Mouse (Mus musculus) kidney, postnatal 0 days (tissue): ENCODE measurements around the gene Ddx46. TPM values are rescaled to one million over a fixed set of nuclear protein-coding genes. Genes with fewer than 3 reads are reported as not detected.
A peak's percentile ranks its signal among the peaks of the same experiment; 100 is the strongest.
"Not testable (repeated sequence)": the region's sequence is repeated elsewhere in the genome, so short reads cannot be mapped to it uniquely, and the experiment has no call there.

ENCODE experiments used
- ATAC-seq: fragments of 200-750 bp; cut with Nextera tagmentation; replicated peaks from 2 replicates; pipeline ENCODE4 v1.8.0; 2017; ENCODE audit warnings: low read depth, moderate number of reproducible peaks, moderate TSS enrichment, moderate library complexity; ENCODE audit not compliant: low FRiP score
- DNase-seq: peaks from one replicate; pipeline ENCODE4 v3.0.0-alpha.2; 2016; ENCODE audit warnings: low spot score
- H3K27ac ChIP-seq: fragments of 300-500 bp; sonication (generic); 2 replicates; pipeline ENCODE4 v1.5.1; 2014; ENCODE audit warnings: mild to moderate bottlenecking
- H3K27me3 ChIP-seq: fragments of 300-500 bp; sonication (generic); 2 replicates; pipeline ENCODE4 v1.6.1; 2014; ENCODE audit warnings: low read length, mixed read lengths; ENCODE audit not compliant: insufficient read depth
- H3K36me3 ChIP-seq: fragments of 300-500 bp; sonication (generic); 2 replicates; pipeline ENCODE4 v1.6.1; 2014; ENCODE audit warnings: low read length, mixed read lengths; ENCODE audit not compliant: insufficient read depth
- H3K4me1 ChIP-seq: fragments of 300-500 bp; sonication (generic); replicated peaks from 2 replicates; pipeline ENCODE4 v1.6.1; 2014; ENCODE audit warnings: antibody characterized with exemption, low read length, mixed read lengths; ENCODE audit not compliant: insufficient read depth
- H3K4me2 ChIP-seq: fragments of 300-500 bp; sonication (generic); 2 replicates; pipeline ENCODE4 v1.6.1; 2014; ENCODE audit warnings: mild to moderate bottlenecking, low read length, moderate library complexity, mixed read lengths
- H3K4me3 ChIP-seq: fragments of 300-500 bp; sonication (generic); replicated peaks from 2 replicates; pipeline ENCODE4 v1.5.1; 2014; ENCODE audit warnings: low read depth, low read length
- H3K9ac ChIP-seq: fragments of 300-500 bp; sonication (generic); 2 replicates; pipeline ENCODE4 v1.6.1; 2014; ENCODE audit warnings: low read depth, low read length
- H3K9me3 ChIP-seq: fragments of 300-500 bp; sonication (generic); replicated peaks from 2 replicates; pipeline ENCODE4 v1.6.1; 2016; ENCODE audit warnings: low read length, inconsistent platforms, mixed read lengths
- CTCF ChIP-seq: IDR thresholded peaks from 2 replicates; pipeline ENCODE4 v1.5.1; 2016; ENCODE audit warnings: antibody characterized with exemption, low read depth, mild to moderate bottlenecking, moderate library complexity
- WGBS: fragments of 180-500 bp; shearing (Covaris S2); extraction: QIAGEN DNeasy Blood & Tissue Kit; methylation state at CpG from one replicate; pipeline ENCODE4 v1.1.7; 2014; 5-methylcytosine and 5-hydroxymethylcytosine counted together
- polyA plus RNA-seq: library from polyadenylated mRNA; unstranded; fragments of >200 nt; fragmentation: Nextera tagmentation; extraction: Ambion mirVana; gene quantifications from 2 replicates; pipeline ENCODE4 v1.2.1, GENCODE M21; 2015

Gene Ddx46
- polyA plus RNA-seq, 1 experiment from 2014 or later = 28.3 TPM

DNA sequence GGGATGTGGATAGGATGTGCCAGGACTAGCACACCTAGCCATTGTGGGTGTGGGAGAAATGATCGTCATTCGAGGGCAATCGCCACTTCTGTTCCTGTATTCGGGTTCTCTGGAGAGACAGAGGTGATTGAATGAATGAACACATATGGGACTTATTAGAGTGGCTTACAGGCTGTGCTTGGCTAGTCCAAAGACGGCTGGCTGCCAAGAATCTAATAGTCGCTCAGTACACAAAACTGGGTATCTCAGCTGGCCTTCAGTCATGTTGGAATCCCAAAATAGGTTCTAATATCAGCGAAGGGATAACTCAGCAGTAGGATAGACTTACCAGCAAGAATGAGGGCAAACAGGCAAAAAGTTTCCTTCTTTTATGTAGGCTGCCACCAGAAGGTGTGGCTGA, 22.8 kb upstream of the Ddx46 start:
- no peak overlapping the region for H3K9ac ChIP-seq
- H3K27me3 ChIP-seq = no peaks in the 10 kb centered on the region
- no peaks in the 10 kb centered on the region for H3K9me3 ChIP-seq
- H3K4me2 ChIP-seq = no peak overlapping the region
- H3K27ac ChIP-seq = no peak overlapping the region
- no peak overlapping the region for H3K4me3 ChIP-seq
- H3K4me1 ChIP-seq = no peaks in the 10 kb centered on the region
- 88% methylated on average over 7 of the region's 7 CpGs for WGBS
- no peak for TF ChIP-seq CTCF
- H3K36me3 ChIP-seq = peaks cover 20% of the 10 kb centered on the region
- no peak for DNase-seq
- ATAC-seq = no peak

DNA sequence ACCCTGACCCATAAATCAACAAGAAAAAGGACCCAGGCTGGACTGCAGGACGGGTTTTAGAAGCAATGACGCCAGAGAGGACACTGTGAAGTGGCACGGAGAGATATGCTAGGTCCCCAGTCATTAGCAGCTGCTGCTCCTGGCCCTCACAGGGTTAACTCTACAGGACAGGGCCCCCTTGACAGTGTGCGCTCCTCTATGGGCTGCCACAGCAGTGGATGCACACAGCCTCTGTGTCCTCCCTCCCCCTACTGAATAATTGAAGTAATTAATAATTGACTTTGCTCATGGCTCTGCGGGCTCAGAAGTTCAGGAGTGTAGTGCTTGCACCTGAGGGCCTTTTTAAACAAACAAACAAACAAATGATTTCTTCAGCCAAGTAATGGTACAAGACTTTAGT, 21.4 kb upstream of the Ddx46 start:
- DNase-seq (no peak), ATAC-seq (peak; percentile 68)
- H3K27ac ChIP-seq = no peak overlapping the region
- 31% methylated on average over 5 of the region's 5 CpGs for WGBS
- H3K36me3 ChIP-seq = peaks cover 10% of the 10 kb centered on the region; the same call in 1 of the 2 replicates
- H3K4me2 ChIP-seq = no peak overlapping the region
- H3K4me3 ChIP-seq = no peak overlapping the region
- no peaks in the 10 kb centered on the region for H3K4me1 ChIP-seq
- H3K9me3 ChIP-seq = no peaks in the 10 kb centered on the region
- no peak for TF ChIP-seq CTCF
- H3K9ac ChIP-seq = no peak overlapping the region
- no peaks in the 10 kb centered on the region for H3K27me3 ChIP-seq

DNA sequence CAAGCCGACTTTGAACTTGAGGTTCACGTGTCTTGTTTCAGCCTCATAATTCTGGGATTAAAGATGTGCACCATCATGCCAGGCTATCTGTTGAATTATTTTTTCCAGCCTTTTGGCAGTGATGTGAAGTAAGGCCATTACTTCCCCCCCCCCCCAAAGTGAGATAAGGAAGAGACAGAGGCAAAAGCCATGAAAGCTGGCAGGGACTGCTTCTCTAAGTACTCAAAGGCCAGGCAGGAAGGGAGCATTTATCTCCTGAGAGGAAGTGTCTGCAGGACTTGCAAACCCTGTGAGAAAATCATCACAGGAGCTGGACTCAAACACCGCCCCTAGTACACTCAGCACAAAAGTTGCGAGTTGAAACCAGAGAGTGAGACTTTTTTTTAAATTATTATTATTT, 15.5 kb upstream of the Ddx46 start:
- Histone ChIP-seq H3K36me3 (no peaks in the 10 kb centered on the region), H3K4me2 (no peak overlapping the region), H3K9me3 (no peaks in the 10 kb centered on the region), H3K4me3 (no peak overlapping the region), H3K9ac (no peak overlapping the region), H3K4me1 (peaks cover 3% of the 10 kb centered on the region; the same call in 1 of the 2 replicates), H3K27me3 (no peaks in the 10 kb centered on the region), H3K27ac (no peak overlapping the region)
- ATAC-seq = no peak
- TF ChIP-seq CTCF = no peak
- DNase-seq = no peak
- 89% methylated on average over 4 of the region's 4 CpGs for WGBS

DNA sequence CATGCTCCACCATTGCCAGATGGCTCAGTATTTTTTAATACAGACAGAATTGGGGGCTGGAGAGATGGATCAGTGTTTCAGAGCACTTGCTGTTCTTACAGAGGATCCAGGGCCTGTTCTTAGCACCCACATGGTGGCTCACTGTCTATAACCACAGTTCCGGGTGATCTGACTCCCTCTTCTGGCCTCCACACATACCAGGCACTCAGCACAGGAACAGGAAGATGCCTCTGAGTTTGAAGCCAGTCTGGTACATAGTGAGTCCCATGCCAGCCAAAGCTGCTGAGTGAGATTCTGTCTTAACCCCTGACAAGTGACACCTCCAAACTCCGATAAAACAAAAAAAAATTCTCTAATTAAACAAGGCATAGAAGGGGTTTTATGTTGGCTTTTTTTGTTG, 14.6 kb upstream of the Ddx46 start:
- ATAC-seq = no peak

GRCm38 (mm10) chr13:55622156-55622648, 12.6 kb upstream of the Ddx46 start:
- H3K36me3 ChIP-seq, H3K9me3 ChIP-seq, H3K27me3 ChIP-seq, H3K4me1 ChIP-seq, DNase-seq, ATAC-seq: not testable (repeated sequence)
- WGBS = 24% methylated on average over 20 of the region's 20 CpGs
- H3K9ac ChIP-seq = peak overlapping the region; percentile 77
- H3K27ac ChIP-seq = peak overlapping the region; percentile 86
- peak overlapping the region; percentile 85 for H3K4me3 ChIP-seq
- peak overlapping the region; percentile 87 for H3K4me2 ChIP-seq

More for the DNA sequence above, 14.6 kb upstream of the Ddx46 start:
- 84% methylated on average over 2 of the region's 2 CpGs for WGBS
- H3K9me3 ChIP-seq = no peaks in the 10 kb centered on the region
- peaks cover 3% of the 10 kb centered on the region; the same call in 1 of the 2 replicates for H3K4me1 ChIP-seq
- TF ChIP-seq CTCF = no peak
- DNase-seq = no peak
- no peaks in the 10 kb centered on the region for H3K36me3 ChIP-seq
- no peak overlapping the region for H3K4me2 ChIP-seq
- H3K9ac ChIP-seq = no peak overlapping the region
- H3K27ac ChIP-seq = no peak overlapping the region
- no peak overlapping the region for H3K4me3 ChIP-seq
- no peaks in the 10 kb centered on the region for H3K27me3 ChIP-seq

GRCm38 (mm10) chr13:55622649-55623541, 11.9 kb upstream of the Ddx46 start, which contains the start of gene Caml:
TSS of gene Caml (plus strand) at chr13:55623005.
- H3K9ac ChIP-seq = peak within 1 kb of the TSS; percentile 77
- DNase-seq (peak; percentile 95), ATAC-seq (peak; percentile 98)
- H3K27ac ChIP-seq = peak within 1 kb of the TSS; percentile 86
- H3K4me1 ChIP-seq = peaks cover 3% of the 10 kb centered on the region; the same call in 1 of the 2 replicates
- H3K27me3 ChIP-seq = no peaks in the 10 kb centered on the region
- peak; percentile 37; the same call in 1 of the 2 replicates for TF ChIP-seq CTCF
- H3K9me3 ChIP-seq = no peaks in the 10 kb centered on the region
- H3K4me2 ChIP-seq = peak within 1 kb of the TSS; percentile 87
- H3K36me3 ChIP-seq = no peaks in the 10 kb centered on the region
- H3K4me3 ChIP-seq = peak within 1 kb of the TSS; percentile 85
- under 1% methylated on average over 59 of the region's 59 CpGs for WGBS
